Mouse (Mus musculus): ENCODE measurements around the gene Cbfa2t2. TPM values are rescaled to one million over a fixed set of nuclear protein-coding genes. Genes with fewer than 3 reads are reported as not detected.

Gene Cbfa2t2
- polyA plus RNA-seq, 1 experiment from 2014 or later: 7.8 TPM

GRCm38 (mm10) chr2:154459851-154460250 is 23.6 kb downstream of the Cbfa2t2 start:
- no peaks in the 10 kb centered on the region for H3K36me3 ChIP-seq (ENCODE audit: control insufficient read depth, insufficient read depth)
- TF ChIP-seq CTCF (IDR thresholded peaks at IDR 0.05; ENCODE audit: low read depth): no peak
- WGBS: 26% methylated on average over 4 of the region's 4 CpGs

DNA sequence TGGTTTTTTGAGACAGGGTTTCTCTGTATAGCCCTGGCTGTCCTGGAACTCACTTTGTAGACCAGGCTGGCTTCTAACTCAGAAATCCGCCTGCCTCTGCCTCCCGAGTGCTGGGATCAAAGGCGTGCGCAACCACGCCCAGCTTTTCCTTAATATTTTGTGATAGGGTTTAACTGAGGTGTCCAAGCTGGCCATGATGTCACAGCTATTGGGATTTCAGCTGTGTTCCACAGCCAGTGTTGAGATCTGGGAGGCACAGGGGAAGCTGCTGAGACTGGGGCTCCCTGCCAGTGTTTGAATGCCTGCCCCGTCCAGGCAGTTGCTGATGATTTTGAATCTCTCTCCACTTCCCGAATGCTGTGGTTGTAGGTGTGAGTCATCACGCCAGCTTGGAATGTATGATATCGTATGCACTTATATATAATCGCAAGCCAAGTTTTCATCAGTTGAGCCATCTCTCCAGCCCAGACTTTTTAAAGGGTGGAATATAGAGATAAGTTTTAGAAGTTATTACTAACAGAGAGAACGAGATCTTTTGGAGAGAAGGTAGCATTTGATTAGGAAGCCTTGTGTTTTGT is 27.4 kb downstream of the Cbfa2t2 start:
- Histone ChIP-seq H3K27me3 (replicated peaks; ENCODE audit: control insufficient read depth, insufficient read depth, low read length) (no peaks in the 10 kb centered on the region), H3K36me3 (ENCODE audit: control insufficient read depth, insufficient read depth) (no peaks in the 10 kb centered on the region), H3K4me1 (replicated peaks; ENCODE audit: control insufficient read depth, insufficient read depth, low read length) (no peaks in the 10 kb centered on the region), H3K4me3 (ENCODE audit: low read depth, low read length) (no peak overlapping the region), H3K27ac (ENCODE audit: low read depth, low read length) (no peak overlapping the region), H3K9ac (ENCODE audit: low read depth, low read length) (no peak overlapping the region), H3K4me2 (replicated peaks; ENCODE audit: low read depth) (no peak overlapping the region), H3K9me3 (ENCODE audit: control insufficient read depth) (no peaks in the 10 kb centered on the region)
- 80% methylated on average over 11 of the region's 11 CpGs for WGBS
- no peak for ATAC-seq
- TF ChIP-seq CTCF (IDR thresholded peaks at IDR 0.05; ENCODE audit: low read depth): no peak

More at GRCm38 (mm10) chr2:154459851-154460250, 23.6 kb downstream of the Cbfa2t2 start:
- H3K4me1 ChIP-seq (replicated peaks; ENCODE audit: control insufficient read depth, insufficient read depth, low read length): 0 out of 2 replicates have a peak, but pooled peaks cover 3% of the 10 kb centered on the region
- no peak for ATAC-seq
- 0 out of 2 replicates have a peak overlapping the region, but pooled peaks have one; percentile 1 for H3K4me2 ChIP-seq (replicated peaks; ENCODE audit: low read depth)
- no peaks in the 10 kb centered on the region for H3K27me3 ChIP-seq (replicated peaks; ENCODE audit: control insufficient read depth, insufficient read depth, low read length)
- no peaks in the 10 kb centered on the region for H3K9me3 ChIP-seq (ENCODE audit: control insufficient read depth)
- no peak overlapping the region for H3K27ac ChIP-seq (ENCODE audit: low read depth, low read length)
- H3K4me3 ChIP-seq (ENCODE audit: low read depth, low read length): no peak overlapping the region
- no peak overlapping the region for H3K9ac ChIP-seq (ENCODE audit: low read depth, low read length)

GRCm38 (mm10) chr2:154465914-154466335 is 29.6 kb downstream of the Cbfa2t2 start:
- no peak overlapping the region for H3K9ac ChIP-seq (ENCODE audit: low read depth, low read length)
- no peaks in the 10 kb centered on the region for H3K27me3 ChIP-seq (replicated peaks; ENCODE audit: control insufficient read depth, insufficient read depth, low read length)
- no peaks in the 10 kb centered on the region for H3K9me3 ChIP-seq (ENCODE audit: control insufficient read depth)
- no peak for TF ChIP-seq CTCF (IDR thresholded peaks at IDR 0.05; ENCODE audit: low read depth)
- 96% methylated on average over 1 of the region's 1 CpGs for WGBS
- H3K36me3 ChIP-seq (ENCODE audit: control insufficient read depth, insufficient read depth): no peaks in the 10 kb centered on the region
- H3K27ac ChIP-seq (ENCODE audit: low read depth, low read length): no peak overlapping the region
- ATAC-seq: no peak
- no peak overlapping the region for H3K4me2 ChIP-seq (replicated peaks; ENCODE audit: low read depth)
- H3K4me3 ChIP-seq (ENCODE audit: low read depth, low read length): no peak overlapping the region
- H3K4me1 ChIP-seq (replicated peaks; ENCODE audit: control insufficient read depth, insufficient read depth, low read length): no peaks in the 10 kb centered on the region

DNA sequence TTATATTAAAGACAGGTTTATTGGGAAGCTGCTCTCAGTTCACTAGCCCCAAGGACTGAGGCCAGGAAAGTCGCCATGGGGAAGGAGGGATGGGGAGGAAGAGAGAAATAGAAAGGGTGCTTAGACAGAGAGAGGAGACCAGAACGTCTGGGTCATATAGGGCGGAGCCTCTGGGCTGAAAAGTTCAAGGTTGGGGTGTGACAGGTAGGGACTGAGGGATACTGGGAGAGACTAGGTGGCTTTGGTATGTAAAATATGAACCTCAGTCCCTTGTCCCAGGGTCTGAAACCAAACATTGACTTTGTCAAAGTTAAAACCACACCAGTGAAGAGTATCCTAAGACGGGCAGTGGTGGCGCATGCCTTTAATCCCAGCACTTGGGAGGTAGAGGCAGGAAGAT is 30.9 kb downstream of the Cbfa2t2 start:
- Histone ChIP-seq H3K27me3 (replicated peaks; ENCODE audit: control insufficient read depth, insufficient read depth, low read length) (no peaks in the 10 kb centered on the region), H3K4me2 (replicated peaks; ENCODE audit: low read depth) (no peak overlapping the region), H3K4me3 (ENCODE audit: low read depth, low read length) (no peak overlapping the region), H3K36me3 (ENCODE audit: control insufficient read depth, insufficient read depth) (no peaks in the 10 kb centered on the region), H3K9ac (ENCODE audit: low read depth, low read length) (no peak overlapping the region), H3K4me1 (replicated peaks; ENCODE audit: control insufficient read depth, insufficient read depth, low read length) (no peaks in the 10 kb centered on the region), H3K27ac (ENCODE audit: low read depth, low read length) (no peak overlapping the region), H3K9me3 (ENCODE audit: control insufficient read depth) (no peaks in the 10 kb centered on the region)
- WGBS: 74% methylated on average over 5 of the region's 5 CpGs
- TF ChIP-seq CTCF (IDR thresholded peaks at IDR 0.05; ENCODE audit: low read depth): no peak
- ATAC-seq: no peak

- Histone ChIP-seq H3K36me3 (ENCODE audit: control insufficient read depth, insufficient read depth) (no peaks in the 10 kb centered on the region), H3K9ac (ENCODE audit: low read depth, low read length) (no peak overlapping the region), H3K4me1 (replicated peaks; ENCODE audit: control insufficient read depth, insufficient read depth, low read length) (no peaks in the 10 kb centered on the region), H3K27ac (ENCODE audit: low read depth, low read length) (no peak overlapping the region), H3K4me3 (ENCODE audit: low read depth, low read length) (no peak overlapping the region), H3K27me3 (replicated peaks; ENCODE audit: control insufficient read depth, insufficient read depth, low read length) (no peaks in the 10 kb centered on the region), H3K9me3 (ENCODE audit: control insufficient read depth) (no peaks in the 10 kb centered on the region), H3K4me2 (replicated peaks; ENCODE audit: low read depth) (no peak overlapping the region)
- TF ChIP-seq CTCF (IDR thresholded peaks at IDR 0.05; ENCODE audit: low read depth): no peak
- WGBS: 84% methylated on average over 1 of the region's 1 CpGs
- ATAC-seq: peak; percentile 69; the same call in 1 of the 2 replicates
These were observed 38.2 kb downstream of the Cbfa2t2 start for GRCm38 (mm10) chr2:154474251-154475061.

GRCm38 (mm10) chr2:154475062-154475349 is 38.7 kb downstream of the Cbfa2t2 start:
- no peaks in the 10 kb centered on the region for H3K27me3 ChIP-seq (replicated peaks; ENCODE audit: control insufficient read depth, insufficient read depth, low read length)
- ATAC-seq: peak; percentile 73
- no peak overlapping the region for H3K27ac ChIP-seq (ENCODE audit: low read depth, low read length)
- no peaks in the 10 kb centered on the region for H3K4me1 ChIP-seq (replicated peaks; ENCODE audit: control insufficient read depth, insufficient read depth, low read length)
- H3K9ac ChIP-seq (ENCODE audit: low read depth, low read length): no peak overlapping the region
- no peak overlapping the region for H3K4me2 ChIP-seq (replicated peaks; ENCODE audit: low read depth)
- no peak for TF ChIP-seq CTCF (IDR thresholded peaks at IDR 0.05; ENCODE audit: low read depth)
- no peak overlapping the region for H3K4me3 ChIP-seq (ENCODE audit: low read depth, low read length)
- no peaks in the 10 kb centered on the region for H3K9me3 ChIP-seq (ENCODE audit: control insufficient read depth)
- H3K36me3 ChIP-seq (ENCODE audit: control insufficient read depth, insufficient read depth): no peaks in the 10 kb centered on the region
- WGBS: 36% methylated on average over 1 of the region's 1 CpGs

Measured in intestine, postnatal 0 days (tissue).